Mouse (Mus musculus) spleen, postnatal 14 days (tissue): Measurements from ENCODE around the gene G0s2.
"Not testable (repeated sequence)": the region's sequence is repeated elsewhere in the genome, so short reads cannot be mapped to it uniquely, and the experiment has no call there.

ENCODE experiments used
- DNase-seq, 2 experiments: peaks; one replicate each; pipeline ENCODE4 v3.0.0; 2021 to 2022; ENCODE audit warnings: low spot score in 2 of 2

The G0s2 gene

GRCm38 (mm10) chr1:193253895-193254294 is 19.1 kb downstream of the G0s2 start:
- not testable (repeated sequence) for DNase-seq

- no peak for DNase-seq
Measured at GRCm38 (mm10) chr1:193252616-193253015, 20.4 kb downstream of the G0s2 start.

- no peak for DNase-seq
Measured at GRCm38 (mm10) chr1:193251386-193251785, 21.6 kb downstream of the G0s2 start.

DNA sequence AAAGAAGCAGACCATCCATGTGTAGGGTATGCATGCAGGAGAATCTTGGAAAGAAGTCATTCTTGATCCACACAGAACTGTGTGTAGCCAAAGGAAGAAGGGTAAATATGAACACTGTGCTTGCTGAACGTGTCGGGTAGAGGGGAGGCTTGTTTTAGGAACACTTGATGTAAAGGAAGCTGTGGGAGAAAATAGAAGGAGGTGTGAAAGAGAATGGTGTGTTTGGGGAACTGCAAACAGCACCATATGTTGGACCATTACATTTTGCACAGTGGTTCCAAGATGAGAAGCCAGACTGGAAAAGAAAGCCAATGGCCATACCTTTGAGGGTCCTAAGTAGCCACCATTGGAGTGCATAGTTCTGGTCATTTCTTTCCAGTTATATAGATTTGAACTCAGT is 23.0 kb downstream of the G0s2 start:
- DNase-seq: no peak

GRCm38 (mm10) chr1:193244235-193244634 is 28.8 kb downstream of the G0s2 start:
- no peak for DNase-seq

- no peak for DNase-seq
Measured at GRCm38 (mm10) chr1:193243571-193244193, 29.3 kb downstream of the G0s2 start.

GRCm38 (mm10) chr1:193242863-193243262 is 30.2 kb downstream of the G0s2 start:
- DNase-seq: peak in 1 of 2 experiments; percentile 9

DNA sequence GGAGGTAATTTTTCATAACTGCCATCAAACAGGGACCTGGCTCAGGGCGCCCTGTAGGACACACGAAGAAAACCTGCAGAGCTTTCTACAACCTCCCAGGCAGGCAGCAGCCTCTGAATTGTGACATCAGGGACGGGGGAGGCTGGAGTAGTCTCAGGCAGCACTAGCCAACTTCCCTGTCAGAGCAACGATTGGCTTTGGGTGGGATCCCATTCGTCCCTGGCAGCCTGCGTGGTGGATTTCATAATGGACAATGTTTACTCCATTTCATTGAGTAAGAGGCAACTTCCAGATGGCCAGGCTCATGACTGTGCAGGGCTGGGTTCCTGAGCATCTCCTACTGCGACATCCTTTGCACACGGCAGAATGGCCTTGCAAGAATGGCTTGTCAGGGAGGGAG is 30.8 kb downstream of the G0s2 start:
- DNase-seq: peak in 1 of 2 experiments; percentile 6

GRCm38 (mm10) chr1:193241436-193241835 is 31.6 kb downstream of the G0s2 start:
- DNase-seq: no peak

GRCm38 (mm10) chr1:193238426-193238825 is 34.6 kb downstream of the G0s2 start:
- DNase-seq: no peak

GRCm38 (mm10) chr1:193234930-193235329 is 38.1 kb downstream of the G0s2 start:
- no peak for DNase-seq

GRCm38 (mm10) chr1:193234130-193234645 is 38.8 kb downstream of the G0s2 start:
- DNase-seq: no peak

DNA sequence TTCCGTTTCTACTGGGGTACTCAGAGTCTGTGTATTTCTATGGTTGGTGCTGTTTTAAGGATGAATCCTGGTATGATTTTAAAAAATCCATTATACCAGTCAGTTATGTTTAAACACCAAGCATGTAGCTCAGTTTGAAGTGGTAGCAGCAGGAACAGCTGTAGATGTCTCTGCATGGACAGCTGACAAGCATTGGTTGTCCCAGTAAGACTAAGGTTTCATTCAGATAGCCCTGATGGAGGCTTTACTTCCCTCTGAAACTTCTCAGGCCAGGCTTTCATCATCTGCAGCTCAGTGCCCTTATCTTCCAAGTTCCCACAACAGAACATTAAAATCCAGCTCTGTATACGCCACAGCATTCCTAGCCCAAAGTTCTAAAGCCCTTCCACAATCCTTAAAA is 40.3 kb downstream of the G0s2 start:
- DNase-seq: no peak

GRCm38 (mm10) chr1:193230935-193231334 is 42.1 kb downstream of the G0s2 start:
- DNase-seq: no peak

GRCm38 (mm10) chr1:193230531-193230930 is 42.5 kb downstream of the G0s2 start:
- no peak for DNase-seq

GRCm38 (mm10) chr1:193229570-193229969 is 43.4 kb downstream of the G0s2 start:
- no peak for DNase-seq

GRCm38 (mm10) chr1:193227537-193227936 is 45.5 kb downstream of the G0s2 start:
- no peak for DNase-seq

GRCm38 (mm10) chr1:193226724-193227522 is 46.1 kb downstream of the G0s2 start:
- DNase-seq: no peak

DNA sequence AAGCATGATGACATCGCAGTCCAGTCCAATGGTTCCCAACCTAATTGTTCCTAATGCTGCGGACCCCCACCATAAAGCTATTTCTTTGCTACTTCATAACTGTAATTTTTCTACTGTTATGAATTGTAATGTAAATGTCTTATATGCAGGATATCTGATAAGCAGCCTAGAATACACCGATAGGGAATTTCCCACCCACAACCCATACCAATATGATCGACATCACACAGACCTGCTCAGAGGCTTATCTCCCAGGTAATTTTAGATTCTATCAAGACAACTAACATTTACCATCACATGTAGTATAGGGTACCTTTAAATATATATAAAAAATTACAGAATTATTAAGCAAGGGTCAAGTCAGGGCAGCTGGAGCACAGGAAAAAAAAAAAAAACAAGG is 46.9 kb downstream of the G0s2 start:
- no peak for DNase-seq

- no peak for DNase-seq
Measured at GRCm38 (mm10) chr1:193225531-193225930, 47.5 kb downstream of the G0s2 start.
